Mouse (Mus musculus) ES-E14 (cell line): Measurements from ENCODE around the gene Hnrnpc.

Experiments
- CHD2 ChIP-seq: IDR thresholded peaks from 2 replicates; pipeline ENCODE4 v1.6.1; 2014; ENCODE audit warnings: mild to moderate bottlenecking, low read depth, low read length, inconsistent platforms
- HCFC1 ChIP-seq: IDR thresholded peaks from 2 replicates; pipeline ENCODE4 v1.6.1; 2012; ENCODE audit warnings: low read length, inconsistent platforms, borderline replicate concordance; ENCODE audit not compliant: insufficient read depth
- MAFK ChIP-seq: IDR thresholded peaks from 2 replicates; pipeline ENCODE4 v1.6.1; 2014; ENCODE audit warnings: mild to moderate bottlenecking, low read depth, low read length, inconsistent platforms; ENCODE audit not compliant: insufficient read depth
- ZC3H11A ChIP-seq: IDR thresholded peaks from 2 replicates; pipeline ENCODE4 v1.6.1; 2012; ENCODE audit warnings: low read depth, mild to moderate bottlenecking, inconsistent platforms, low read length, borderline replicate concordance
- ZNF384 ChIP-seq: IDR thresholded peaks from 2 replicates; pipeline ENCODE4 v1.6.1; 2012; ENCODE audit warnings: low read depth, low read length, inconsistent platforms

DNA sequence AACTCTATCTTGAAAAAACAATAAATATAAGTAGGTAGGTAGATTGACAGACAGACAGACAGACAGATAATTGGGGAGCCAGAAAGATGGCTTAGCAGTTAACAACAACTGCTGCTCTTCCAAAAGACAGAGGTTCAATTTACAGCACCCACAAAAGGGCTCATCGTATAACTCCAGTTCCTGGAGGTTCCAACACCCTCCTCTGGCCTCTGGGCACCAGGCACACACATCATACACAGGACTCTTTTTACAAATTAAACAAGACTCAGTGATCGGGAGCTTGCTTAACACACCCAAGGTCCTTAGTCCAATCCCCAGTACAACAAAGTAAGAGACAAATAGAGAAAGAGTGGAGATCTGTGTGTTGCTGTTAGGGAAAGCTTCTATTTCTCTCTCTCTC is 1.5 kb upstream of the Hnrnpc start:
- no peak for TF ChIP-seq MAFK
- no peak for TF ChIP-seq ZC3H11A
- TF ChIP-seq CHD2: no peak
- TF ChIP-seq ZNF384: no peak
- no peak for TF ChIP-seq HCFC1
